Mouse (Mus musculus) C2C12 (cell line): Measurements from ENCODE around the gene H2-Eb1. TPM values are rescaled to one million over a fixed set of nuclear protein-coding genes. Genes with fewer than 3 reads are reported as not detected.

ENCODE experiments used
- H3K27me3 ChIP-seq: one replicate; pipeline ENCODE4 v1.6.1; 2011; ENCODE audit not compliant: control insufficient read depth, insufficient read depth, insufficient read length
- H3K36me3 ChIP-seq: one replicate; pipeline ENCODE4 v1.6.1; 2011; ENCODE audit not compliant: control insufficient read depth, insufficient read depth
- H3K4me3 ChIP-seq: one replicate; pipeline ENCODE4 v1.5.1; 2011; ENCODE audit warnings: mild to moderate bottlenecking, control low read depth; ENCODE audit not compliant: poor library complexity, insufficient read depth, severe bottlenecking
- H3K79me2 ChIP-seq: one replicate; pipeline ENCODE4 v1.6.1; 2011; ENCODE audit not compliant: control insufficient read depth, insufficient read depth
- H3K79me3 ChIP-seq: one replicate; pipeline ENCODE4 v1.6.1; 2011; ENCODE audit warnings: low read depth, control low read depth
- H3ac ChIP-seq: one replicate; pipeline ENCODE3; 2011; ENCODE audit warnings: low read depth; ENCODE audit not compliant: control insufficient read depth, insufficient read length
- CEBPB ChIP-seq: IDR thresholded peaks from one replicate; pipeline ENCODE4 v1.6.1; 2011; ENCODE audit warnings: low read depth, mild to moderate bottlenecking, control low read depth, moderate library complexity
- CTCF ChIP-seq: IDR thresholded peaks from one replicate; pipeline ENCODE4 v1.5.1; 2011; ENCODE audit not compliant: control insufficient read depth, insufficient read depth, insufficient read length
- FOSL1 ChIP-seq: IDR thresholded peaks from one replicate; pipeline ENCODE4 v1.8.0; 2011; ENCODE audit warnings: mild to moderate bottlenecking, low read length; ENCODE audit not compliant: poor library complexity, insufficient read depth, severe bottlenecking
- MAX ChIP-seq: IDR thresholded peaks from one replicate; pipeline ENCODE4 v1.6.1; 2011; ENCODE audit warnings: mild to moderate bottlenecking, control low read depth
- MYOD1 ChIP-seq: IDR thresholded peaks from one replicate; pipeline ENCODE4 v1.6.1; 2011; ENCODE audit warnings: low read depth; ENCODE audit not compliant: control insufficient read depth, insufficient read length
- MYOG ChIP-seq: IDR thresholded peaks from one replicate; pipeline ENCODE4 v1.6.1; 2011; ENCODE audit not compliant: control insufficient read depth, insufficient read length; ENCODE audit errors: extremely low read depth
- USF1 ChIP-seq: IDR thresholded peaks from one replicate; pipeline ENCODE4 v1.6.1; 2011; ENCODE audit warnings: low read depth, mild to moderate bottlenecking, control low read depth, moderate library complexity
- polyA plus RNA-seq: library from polyadenylated mRNA; unstranded; fragments of >200 nt; fragmentation: generic; extraction: Trizol; gene quantifications from one replicate; pipeline ENCODE4 v1.2.1, GENCODE M21; 2012; ENCODE audit warnings: missing spikeins

Gene H2-Eb1
- polyA plus RNA-seq, 1 experiment, result not detected

DNA sequence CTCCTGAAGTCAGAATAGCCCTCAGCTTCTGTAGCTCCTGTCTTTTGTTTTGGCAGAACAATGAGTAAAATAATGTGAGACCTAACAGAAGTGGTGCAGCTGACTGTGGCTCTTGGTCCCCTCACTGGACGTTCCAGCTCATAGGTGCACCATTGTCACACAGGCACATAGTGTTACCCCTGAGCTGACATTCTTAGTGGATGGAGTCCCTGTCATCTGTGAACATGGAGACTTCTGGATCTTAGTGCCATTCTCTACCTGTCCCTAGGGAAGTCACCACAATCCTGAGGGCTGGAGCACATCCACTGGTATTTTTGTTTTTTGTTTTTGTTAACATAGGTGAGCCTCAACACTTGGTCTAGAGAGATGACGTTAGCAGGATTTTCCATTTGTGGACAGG, 34.7 kb upstream of the H2-Eb1 start:
- Histone ChIP-seq H3K79me2 (no peaks in the 10 kb centered on the region), H3K4me3 (no peak overlapping the region), H3ac (no peak overlapping the region), H3K27me3 (peaks cover 5% of the 10 kb centered on the region), H3K36me3 (no peaks in the 10 kb centered on the region), H3K79me3 (no peaks in the 10 kb centered on the region)
- no peak for TF ChIP-seq USF1
- no peak for TF ChIP-seq CTCF
- no peak for TF ChIP-seq MYOD1
- no peak for TF ChIP-seq MAX
- TF ChIP-seq CEBPB, result no peak
- no peak for TF ChIP-seq MYOG
- no peak for TF ChIP-seq FOSL1

DNA sequence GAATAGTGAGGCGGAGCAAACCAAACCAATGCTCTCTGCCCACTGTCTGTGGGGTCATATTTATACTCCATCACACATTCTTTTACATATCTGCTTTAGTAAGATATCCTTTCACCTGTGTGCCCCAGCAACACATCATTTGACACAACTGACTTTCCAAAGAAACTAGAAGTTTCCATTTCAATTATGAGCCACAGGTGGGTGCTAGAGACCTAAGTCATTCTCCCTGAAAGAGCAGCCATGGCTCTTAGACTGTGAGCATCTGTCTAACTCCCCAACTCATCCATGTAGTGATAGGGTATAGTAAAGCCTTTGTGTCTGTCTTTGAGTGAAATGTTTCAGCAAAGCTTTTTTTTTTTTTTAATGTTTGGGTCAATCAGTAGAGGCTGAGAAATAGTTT, 33.6 kb upstream of the H2-Eb1 start:
- Histone ChIP-seq H3ac (no peak overlapping the region), H3K79me3 (no peaks in the 10 kb centered on the region), H3K36me3 (no peaks in the 10 kb centered on the region), H3K79me2 (no peaks in the 10 kb centered on the region), H3K4me3 (no peak overlapping the region), H3K27me3 (peaks cover 4% of the 10 kb centered on the region)
- TF ChIP-seq MYOD1 (no peak), FOSL1 (no peak), MYOG (no peak), CTCF (no peak), CEBPB (no peak), USF1 (no peak), MAX (no peak)

DNA sequence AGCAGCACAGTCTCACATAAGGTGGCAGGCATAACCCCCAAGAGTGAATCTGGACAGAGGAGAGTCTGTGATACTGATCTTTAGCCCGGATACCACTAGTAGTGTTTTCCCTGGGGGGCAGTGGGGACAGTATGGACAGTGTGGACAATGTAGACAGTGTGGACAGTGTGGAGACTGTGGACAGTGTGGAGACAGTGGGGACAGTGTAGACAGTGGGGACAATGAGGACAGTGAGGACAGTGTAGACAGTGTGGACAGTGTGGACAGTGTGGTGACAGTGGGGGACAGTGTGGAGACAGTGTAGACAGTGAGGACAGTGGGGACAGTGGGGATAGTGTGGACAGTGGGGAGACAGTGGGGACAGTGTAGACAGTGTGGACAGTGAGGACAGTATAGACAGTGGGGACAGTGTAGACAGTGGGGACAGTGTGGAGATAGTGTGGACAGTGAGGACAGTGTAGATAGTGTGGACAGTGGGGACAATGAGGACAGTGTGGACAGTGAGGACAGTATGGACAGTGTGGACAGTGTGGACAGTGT, 25.1 kb upstream of the H2-Eb1 start:
- no peak overlapping the region for H3ac ChIP-seq
- TF ChIP-seq USF1, result no peak
- H3K36me3 ChIP-seq, result no peaks in the 10 kb centered on the region
- no peak overlapping the region for H3K4me3 ChIP-seq
- H3K27me3 ChIP-seq, result no peaks in the 10 kb centered on the region
- H3K79me3 ChIP-seq, result no peaks in the 10 kb centered on the region
- H3K79me2 ChIP-seq, result no peaks in the 10 kb centered on the region

DNA sequence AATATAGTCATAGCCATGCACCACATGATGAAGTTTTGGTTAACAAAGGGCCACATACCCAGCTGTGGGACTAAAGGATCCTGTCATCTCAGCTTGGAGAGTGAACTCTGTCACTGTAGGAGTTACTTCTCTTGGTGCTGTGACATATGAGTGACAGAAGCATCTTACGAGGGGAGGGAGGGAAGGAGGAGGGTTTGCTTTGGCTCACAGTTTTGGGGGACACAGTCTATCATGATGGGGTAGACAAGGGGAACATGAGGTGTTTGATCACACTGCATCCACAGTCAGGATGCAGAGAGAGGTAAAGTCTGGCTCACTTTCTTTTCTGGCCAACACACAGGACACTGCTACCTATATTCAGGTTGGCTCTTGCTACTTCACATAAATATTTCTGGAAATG, 23.8 kb upstream of the H2-Eb1 start:
- Histone ChIP-seq H3K4me3 (no peak overlapping the region), H3K36me3 (no peaks in the 10 kb centered on the region), H3K79me3 (no peaks in the 10 kb centered on the region), H3K27me3 (no peaks in the 10 kb centered on the region), H3ac (no peak overlapping the region), H3K79me2 (no peaks in the 10 kb centered on the region)
- TF ChIP-seq FOSL1 (no peak), USF1 (no peak), MYOG (no peak), CEBPB (no peak), MAX (no peak), MYOD1 (no peak), CTCF (no peak)

DNA sequence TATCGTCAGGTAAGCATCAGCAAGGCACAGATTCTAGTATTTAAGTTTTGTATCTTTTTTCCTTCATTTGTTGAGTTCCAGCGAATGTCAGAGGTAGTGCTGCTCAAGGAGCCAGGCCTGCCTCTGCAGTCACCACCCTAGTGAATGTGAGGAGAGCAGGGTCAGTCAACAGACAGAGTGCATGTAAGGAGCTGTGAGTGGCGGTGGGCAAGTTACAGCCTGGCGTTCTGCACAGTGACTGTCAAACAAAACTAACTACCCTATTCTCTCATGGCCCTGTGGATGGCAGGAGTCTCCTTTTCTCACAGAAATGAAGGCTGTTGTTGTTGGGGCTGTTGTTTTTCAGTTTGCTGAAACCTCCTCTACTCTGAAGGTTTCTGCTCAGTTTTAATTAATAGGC, 20.3 kb upstream of the H2-Eb1 start:
- Histone ChIP-seq H3K79me2 (no peaks in the 10 kb centered on the region), H3ac (no peak overlapping the region), H3K36me3 (no peaks in the 10 kb centered on the region), H3K27me3 (peaks cover 5% of the 10 kb centered on the region), H3K79me3 (no peaks in the 10 kb centered on the region), H3K4me3 (no peak overlapping the region)
- TF ChIP-seq USF1 (no peak), MYOG (no peak), FOSL1 (no peak), CTCF (no peak), MAX (no peak), MYOD1 (no peak), CEBPB (no peak)

DNA sequence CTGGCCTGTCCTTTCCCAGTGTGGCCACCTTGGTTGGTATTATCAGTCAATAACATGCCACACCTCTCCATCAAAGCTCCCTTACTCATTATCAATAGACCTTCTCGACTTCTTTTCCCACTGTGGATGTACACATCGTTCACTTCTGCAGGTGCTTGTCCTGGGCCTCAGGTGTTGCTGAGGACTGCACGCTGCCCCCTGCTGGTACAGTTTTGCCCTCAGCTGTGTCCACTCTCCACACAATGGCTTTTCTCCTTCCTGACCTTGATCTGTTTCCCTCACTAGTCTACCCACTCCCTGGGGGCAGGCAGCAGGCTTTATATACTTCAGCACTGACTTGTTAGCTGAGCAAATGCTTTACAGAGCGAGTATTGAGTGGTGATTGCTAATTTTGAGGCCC, 19.8 kb upstream of the H2-Eb1 start:
- TF ChIP-seq CTCF (no peak), MYOG (no peak), USF1 (no peak)

More for the DNA sequence above, 19.8 kb upstream of the H2-Eb1 start:
- no peaks in the 10 kb centered on the region for H3K79me3 ChIP-seq
- no peak overlapping the region for H3ac ChIP-seq
- no peak overlapping the region for H3K4me3 ChIP-seq
- H3K27me3 ChIP-seq, result peaks cover 5% of the 10 kb centered on the region
- H3K36me3 ChIP-seq, result no peaks in the 10 kb centered on the region
- no peaks in the 10 kb centered on the region for H3K79me2 ChIP-seq
